Mouse (Mus musculus): ENCODE measurements around the gene Gm17332. TPM values are rescaled to one million over a fixed set of nuclear protein-coding genes. Genes with fewer than 3 reads are reported as not detected.
"Not testable (repeated sequence)": the region's sequence is repeated elsewhere in the genome, so short reads cannot be mapped to it uniquely, and the experiment has no call there.

The Gm17332 gene
- polyA plus RNA-seq, 2 experiments, result not detected

GRCm38 (mm10) chr11:31194761-31195160 is 12.5 kb upstream of the Gm17332 start:
- H3K27ac ChIP-seq (replicated peaks; ENCODE audit: low read depth, low read length), result no peak overlapping the region
- 86% methylated on average over 2 of the region's 2 CpGs for WGBS
- no peaks in the 10 kb centered on the region for H3K27me3 ChIP-seq (ENCODE audit: control insufficient read depth, insufficient read depth, low read length)
- no peaks in the 10 kb centered on the region for H3K9me3 ChIP-seq (ENCODE audit: control insufficient read depth, low read length)
- no peak overlapping the region for H3K4me2 ChIP-seq (replicated peaks; ENCODE audit: low read depth, low read length, severe bottlenecking)
- H3K4me3 ChIP-seq (replicated peaks; ENCODE audit: low read length), result no peak overlapping the region
- H3K4me1 ChIP-seq (ENCODE audit: control insufficient read depth, insufficient read depth, low read length), result no peaks in the 10 kb centered on the region
- ATAC-seq (ENCODE audit: low FRiP score, low read depth) (no peak), DNase-seq (ENCODE audit: low spot score) (no peak)
- no peaks in the 10 kb centered on the region for H3K36me3 ChIP-seq (ENCODE audit: control insufficient read depth, insufficient read depth, low read length)
- no peak for TF ChIP-seq POLR2A (IDR thresholded peaks at IDR 0.05; ENCODE audit: borderline replicate concordance, extremely low read depth, insufficient read depth, insufficient read length)
- no peak overlapping the region for H3K9ac ChIP-seq (ENCODE audit: low read depth, low read length, severe bottlenecking)

- Histone ChIP-seq H3K27me3 (ENCODE audit: control insufficient read depth, insufficient read depth, low read length) (no peaks in the 10 kb centered on the region), H3K36me3 (ENCODE audit: control insufficient read depth, insufficient read depth, low read length) (no peaks in the 10 kb centered on the region), H3K4me3 (replicated peaks; ENCODE audit: low read length) (no peak overlapping the region), H3K4me1 (ENCODE audit: control insufficient read depth, insufficient read depth, low read length) (no peaks in the 10 kb centered on the region), H3K9ac (ENCODE audit: low read depth, low read length, severe bottlenecking) (0 out of 2 replicates have a peak overlapping the region, but pooled peaks have one; percentile 25), H3K27ac (replicated peaks; ENCODE audit: low read depth, low read length) (no peak overlapping the region), H3K4me2 (replicated peaks; ENCODE audit: low read depth, low read length, severe bottlenecking) (peak overlapping the region; percentile 43), H3K9me3 (ENCODE audit: control insufficient read depth, low read length) (no peaks in the 10 kb centered on the region)
- DNase-seq (ENCODE audit: low spot score) (peak; percentile 82), ATAC-seq (ENCODE audit: low FRiP score, low read depth) (peak; percentile 78)
- TF ChIP-seq POLR2A (IDR thresholded peaks at IDR 0.05; ENCODE audit: borderline replicate concordance, extremely low read depth, insufficient read depth, insufficient read length), result no peak
- 14% methylated on average over 4 of the region's 4 CpGs for WGBS
Observed at GRCm38 (mm10) chr11:31170052-31170646, 12.1 kb downstream of the Gm17332 start.

- no peak for TF ChIP-seq POLR2A (IDR thresholded peaks at IDR 0.05; ENCODE audit: borderline replicate concordance, extremely low read depth, insufficient read depth, insufficient read length)
- Histone ChIP-seq H3K9me3 (ENCODE audit: control insufficient read depth, low read length) (no peaks in the 10 kb centered on the region), H3K36me3 (ENCODE audit: control insufficient read depth, insufficient read depth, low read length) (no peaks in the 10 kb centered on the region), H3K9ac (ENCODE audit: low read depth, low read length, severe bottlenecking) (peak overlapping the region; percentile 25; the same call in 1 of the 2 replicates), H3K27ac (replicated peaks; ENCODE audit: low read depth, low read length) (peak overlapping the region; percentile 2; the same call in 1 of the 2 replicates), H3K27me3 (ENCODE audit: control insufficient read depth, insufficient read depth, low read length) (no peaks in the 10 kb centered on the region), H3K4me2 (replicated peaks; ENCODE audit: low read depth, low read length, severe bottlenecking) (peak overlapping the region; percentile 43), H3K4me3 (replicated peaks; ENCODE audit: low read length) (peak overlapping the region; percentile 39), H3K4me1 (ENCODE audit: control insufficient read depth, insufficient read depth, low read length) (no peaks in the 10 kb centered on the region)
- ATAC-seq (ENCODE audit: low FRiP score, low read depth) (peak; percentile 80), DNase-seq (ENCODE audit: low spot score) (peak; percentile 47)
- WGBS, result 8% methylated on average over 21 of the region's 21 CpGs
Observed at GRCm38 (mm10) chr11:31169161-31170051, 12.9 kb downstream of the Gm17332 start.

- H3K4me3 ChIP-seq (replicated peaks; ENCODE audit: low read length), result peak overlapping the region; percentile 39
- peak; percentile 73 for DNase-seq (ENCODE audit: low spot score)
Observed at GRCm38 (mm10) chr11:31168831-31169160, 13.5 kb downstream of the Gm17332 start.

GRCm38 (mm10) chr11:31157021-31157420 is 25.2 kb downstream of the Gm17332 start:
- H3K4me3 ChIP-seq (replicated peaks; ENCODE audit: low read length), result no peak overlapping the region
- TF ChIP-seq POLR2A (IDR thresholded peaks at IDR 0.05; ENCODE audit: borderline replicate concordance, extremely low read depth, insufficient read depth, insufficient read length), result no peak
- DNase-seq (ENCODE audit: low spot score) (no peak), ATAC-seq (ENCODE audit: low FRiP score, low read depth) (no peak)
- H3K9ac ChIP-seq (ENCODE audit: low read depth, low read length, severe bottlenecking), result no peak overlapping the region
- H3K4me2 ChIP-seq (replicated peaks; ENCODE audit: low read depth, low read length, severe bottlenecking), result no peak overlapping the region
- no peak overlapping the region for H3K27ac ChIP-seq (replicated peaks; ENCODE audit: low read depth, low read length)
- no peaks in the 10 kb centered on the region for H3K36me3 ChIP-seq (ENCODE audit: control insufficient read depth, insufficient read depth, low read length)
- no peaks in the 10 kb centered on the region for H3K9me3 ChIP-seq (ENCODE audit: control insufficient read depth, low read length)
- H3K27me3 ChIP-seq (ENCODE audit: control insufficient read depth, insufficient read depth, low read length), result no peaks in the 10 kb centered on the region
- no peaks in the 10 kb centered on the region for H3K4me1 ChIP-seq (ENCODE audit: control insufficient read depth, insufficient read depth, low read length)
- WGBS, result 77% methylated on average over 3 of the region's 3 CpGs

More at GRCm38 (mm10) chr11:31168831-31169160, 13.5 kb downstream of the Gm17332 start:
- Histone ChIP-seq H3K27ac (replicated peaks; ENCODE audit: low read depth, low read length) (no peak overlapping the region), H3K9me3 (ENCODE audit: control insufficient read depth, low read length) (no peaks in the 10 kb centered on the region), H3K4me2 (replicated peaks; ENCODE audit: low read depth, low read length, severe bottlenecking) (peak overlapping the region; percentile 43), H3K4me1 (ENCODE audit: control insufficient read depth, insufficient read depth, low read length) (no peaks in the 10 kb centered on the region), H3K36me3 (ENCODE audit: control insufficient read depth, insufficient read depth, low read length) (no peaks in the 10 kb centered on the region), H3K9ac (ENCODE audit: low read depth, low read length, severe bottlenecking) (no peak overlapping the region), H3K27me3 (ENCODE audit: control insufficient read depth, insufficient read depth, low read length) (no peaks in the 10 kb centered on the region)
- no peak for TF ChIP-seq POLR2A (IDR thresholded peaks at IDR 0.05; ENCODE audit: borderline replicate concordance, extremely low read depth, insufficient read depth, insufficient read length)
- peak; percentile 32; the same call in 1 of the 2 replicates for ATAC-seq (ENCODE audit: low FRiP score, low read depth)
- 24% methylated on average over 2 of the region's 2 CpGs for WGBS

GRCm38 (mm10) chr11:31138394-31138793 is 43.9 kb downstream of the Gm17332 start:
- not testable (repeated sequence) for H3K36me3 ChIP-seq (ENCODE audit: control insufficient read depth, insufficient read depth, low read length); H3K9ac ChIP-seq (ENCODE audit: low read depth, low read length, severe bottlenecking); H3K27me3 ChIP-seq (ENCODE audit: control insufficient read depth, insufficient read depth, low read length); ATAC-seq (ENCODE audit: low FRiP score, low read depth); H3K4me3 ChIP-seq (replicated peaks; ENCODE audit: low read length); DNase-seq (ENCODE audit: low spot score); H3K27ac ChIP-seq (replicated peaks; ENCODE audit: low read depth, low read length); H3K4me1 ChIP-seq (ENCODE audit: control insufficient read depth, insufficient read depth, low read length); H3K4me2 ChIP-seq (replicated peaks; ENCODE audit: low read depth, low read length, severe bottlenecking); H3K9me3 ChIP-seq (ENCODE audit: control insufficient read depth, low read length)
- 58% methylated on average over 1 of the region's 1 CpGs for WGBS

GRCm38 (mm10) chr11:31134824-31135223 is 47.4 kb downstream of the Gm17332 start:
- not testable (repeated sequence) for H3K27ac ChIP-seq (replicated peaks; ENCODE audit: low read depth, low read length); ATAC-seq (ENCODE audit: low FRiP score, low read depth); H3K4me1 ChIP-seq (ENCODE audit: control insufficient read depth, insufficient read depth, low read length); H3K4me3 ChIP-seq (replicated peaks; ENCODE audit: low read length); H3K9me3 ChIP-seq (ENCODE audit: control insufficient read depth, low read length); H3K4me2 ChIP-seq (replicated peaks; ENCODE audit: low read depth, low read length, severe bottlenecking); H3K36me3 ChIP-seq (ENCODE audit: control insufficient read depth, insufficient read depth, low read length); H3K9ac ChIP-seq (ENCODE audit: low read depth, low read length, severe bottlenecking); H3K27me3 ChIP-seq (ENCODE audit: control insufficient read depth, insufficient read depth, low read length); DNase-seq (ENCODE audit: low spot score)
- WGBS, result 93% methylated on average over 1 of the region's 1 CpGs

Measured in limb, embryonic 14.5 days (tissue).